8 mouse cellular contexts compared by ENCODE assay signal in genomic region chr14:75131324-75131935, GRCm38 (mm10). TPM values are rescaled to one million over a fixed set of nuclear protein-coding genes. Genes with fewer than 3 reads are reported as not detected.
DNase-seq lines count a peak whose midpoint lies in the region; ATAC-seq lines count a peak whose summit lies in the region.

No protein-coding gene starts in this region.

- H3K4me2 ChIP-seq in kidney, embryonic 16.5 days (replicated peaks; ENCODE audit: low read depth, low read length): peak overlapping the region; percentile 95
- peak overlapping the region; percentile 79 for H3K4me2 ChIP-seq in hindbrain, embryonic 11.5 days (replicated peaks; ENCODE audit: low read depth, low read length)

- H3K27ac ChIP-seq in kidney, embryonic 16.5 days (ENCODE audit: low read length): no peak overlapping the region
- 0 out of 2 replicates have a peak overlapping the region, but pooled peaks have one; percentile 1 for H3K27ac ChIP-seq in brown adipose tissue, adult 24 weeks (replicated peaks; ENCODE audit: low read depth, low read length)
- H3K27ac ChIP-seq in hindbrain, embryonic 11.5 days (ENCODE audit: low read depth, low read length): no peak overlapping the region

- DNase-seq in kidney, adult 9 months: no peak
- no peak for DNase-seq in hindbrain, embryonic 11.5 days (ENCODE audit: low spot score)
- no peak for DNase-seq in right cerebral cortex, postnatal 25 days
- no peak for DNase-seq in thymus, postnatal 14 days
- DNase-seq in kidney, adult 11 months: no peak

- H3K36me3 ChIP-seq in kidney, embryonic 16.5 days (ENCODE audit: insufficient read depth, low read length): no peaks in the 10 kb centered on the region
- no peaks in the 10 kb centered on the region for H3K36me3 ChIP-seq in hindbrain, embryonic 11.5 days (ENCODE audit: control insufficient read depth, insufficient read depth, low read length)

- no peaks in the 10 kb centered on the region for H3K27me3 ChIP-seq in kidney, embryonic 16.5 days (ENCODE audit: insufficient read depth, low read length)
- no peaks in the 10 kb centered on the region for H3K27me3 ChIP-seq in hindbrain, embryonic 11.5 days (ENCODE audit: control insufficient read depth, insufficient read depth, low read length)

- WGBS in kidney, embryonic 16.5 days: 2% methylated on average over 12 of the region's 12 CpGs
- 7% methylated on average over 12 of the region's 12 CpGs for WGBS in hindbrain, embryonic 11.5 days

- peak overlapping the region; percentile 69 for H3K4me3 ChIP-seq in kidney, embryonic 16.5 days (ENCODE audit: low read length)
- H3K4me3 ChIP-seq in brown adipose tissue, adult 24 weeks (ENCODE audit: insufficient read depth, low read depth, low read length): peak overlapping the region; percentile 62
- H3K4me3 ChIP-seq in hindbrain, embryonic 11.5 days (ENCODE audit: low read depth, low read length): peak overlapping the region; percentile 54

- 0 out of 2 replicates have a peak overlapping the region, but pooled peaks have one; percentile 37 for H3K9ac ChIP-seq in kidney, embryonic 16.5 days (replicated peaks; ENCODE audit: low read length)
- no peak overlapping the region for H3K9ac ChIP-seq in hindbrain, embryonic 11.5 days (ENCODE audit: low read depth, low read length)

- no peak for ATAC-seq in kidney, embryonic 16.5 days (ENCODE audit: low FRiP score, low TSS enrichment)
- no peak for ATAC-seq in hindbrain, embryonic 11.5 days (ENCODE audit: low FRiP score)
- peak; percentile 27 for ATAC-seq in megakaryocyte progenitor cell, adult 5-6 weeks (replicated peaks; ENCODE audit: poor library complexity)

- 0 out of 2 replicates have a peak, but pooled peaks cover 6% of the 10 kb centered on the region for H3K4me1 ChIP-seq in kidney, embryonic 16.5 days (ENCODE audit: insufficient read depth, low read length)
- no peaks in the 10 kb centered on the region for H3K4me1 ChIP-seq in brown adipose tissue, adult 24 weeks (ENCODE audit: control insufficient read depth, insufficient read depth, insufficient read length, low read length)
- no peaks in the 10 kb centered on the region for H3K4me1 ChIP-seq in hindbrain, embryonic 11.5 days (replicated peaks; ENCODE audit: control insufficient read depth, insufficient read depth, low read length)

- H3K9me3 ChIP-seq in kidney, embryonic 16.5 days (ENCODE audit: low read length): no peaks in the 10 kb centered on the region
- no peaks in the 10 kb centered on the region for H3K9me3 ChIP-seq in hindbrain, embryonic 11.5 days (ENCODE audit: control insufficient read depth, low read length)

RNA-seq across cellular contexts. Expression of gene Lcp1, which starts 0.5 kb away (rescaled TPM):
- polyA plus RNA-seq in kidney, embryonic 16.5 days (2015; fragmentation: Nextera tagmentation; extraction: Ambion mirVana): 20.6 and 23.4 TPM in 2 replicates
- polyA plus RNA-seq in brown adipose tissue, adult 24 weeks (2012; ENCODE audit: insufficient read depth, insufficient read length, missing spikeins): 13.4 and 14.5 TPM in 2 replicates
- 25.4 and 26.3 TPM in 2 replicates for polyA plus RNA-seq in hindbrain, embryonic 11.5 days (2014; fragmentation: Nextera tagmentation; extraction: Ambion mirVana)
- 524 and 595 TPM in 2 replicates for total RNA-seq in megakaryocyte progenitor cell, adult 5-6 weeks (2015)
- total RNA-seq in megakaryocyte progenitor cell, adult 5-6 weeks (2017): 311 and 321 TPM in 2 replicates

RNA-seq across cellular contexts. Expression of gene Lrrc63, which starts 0.7 kb away (rescaled TPM):
- not detected in 2 replicates for polyA plus RNA-seq in kidney, embryonic 16.5 days (2015; fragmentation: Nextera tagmentation; extraction: Ambion mirVana)
- not detected in 2 replicates for polyA plus RNA-seq in brown adipose tissue, adult 24 weeks (2012; ENCODE audit: insufficient read depth, insufficient read length, missing spikeins)
- 0.15 and 0.21 TPM in 2 replicates for polyA plus RNA-seq in hindbrain, embryonic 11.5 days (2014; fragmentation: Nextera tagmentation; extraction: Ambion mirVana)
- 0.12 and 0.27 TPM in 2 replicates for total RNA-seq in megakaryocyte progenitor cell, adult 5-6 weeks (2015)
- total RNA-seq in megakaryocyte progenitor cell, adult 5-6 weeks (2017): 0.17 TPM in 1 of 2 replicates, not detected in the other
